Mouse (Mus musculus) stomach, embryonic 15.5 days (tissue): ENCODE results near the gene Lrtm2. TPM values are rescaled to one million over a fixed set of nuclear protein-coding genes. Genes with fewer than 3 reads are reported as not detected.

ENCODE experiments used
- ATAC-seq: fragments of 200-750 bp; cut with Nextera tagmentation; 2 replicates; pipeline ENCODE4 v1.8.0; 2017; ENCODE audit warnings: low read depth, moderate number of reproducible peaks, moderate TSS enrichment; ENCODE audit not compliant: insufficient read depth, low FRiP score
- H3K27ac ChIP-seq: fragments of 300-500 bp; sonication (generic); 2 replicates; pipeline ENCODE4 v1.5.1; 2015; ENCODE audit warnings: mild to moderate bottlenecking, inconsistent platforms
- H3K27me3 ChIP-seq: fragments of 300-500 bp; sonication (generic); replicated peaks from 2 replicates; pipeline ENCODE4 v1.6.1; 2015; ENCODE audit warnings: inconsistent platforms
- H3K36me3 ChIP-seq: fragments of 300-500 bp; sonication (generic); 2 replicates; pipeline ENCODE4 v1.6.1; 2015; ENCODE audit warnings: inconsistent platforms
- H3K4me1 ChIP-seq: fragments of 300-500 bp; sonication (generic); 2 replicates; pipeline ENCODE4 v1.6.1; 2015; ENCODE audit warnings: inconsistent platforms
- H3K4me2 ChIP-seq: fragments of 300-500 bp; sonication (generic); 2 replicates; pipeline ENCODE4 v1.6.1; 2015; ENCODE audit warnings: mild to moderate bottlenecking, inconsistent platforms
- H3K4me3 ChIP-seq: fragments of 300-500 bp; sonication (generic); replicated peaks from 2 replicates; pipeline ENCODE4 v1.5.1; 2015; ENCODE audit warnings: inconsistent platforms
- H3K9ac ChIP-seq: fragments of 300-500 bp; sonication (generic); 2 replicates; pipeline ENCODE4 v1.6.1; 2015; ENCODE audit warnings: inconsistent platforms
- H3K9me3 ChIP-seq: fragments of 300-500 bp; sonication (generic); 2 replicates; pipeline ENCODE4 v1.6.1; 2016; ENCODE audit warnings: inconsistent platforms
- WGBS: fragments of 180-500 bp; shearing (Covaris S2); methylation state at CpG from one replicate; pipeline ENCODE4 v1.1.7; 2015; 5-methylcytosine and 5-hydroxymethylcytosine counted together
- polyA plus RNA-seq: library from polyadenylated mRNA; unstranded; fragments of >200 nt; fragmentation: Nextera tagmentation; extraction: Ambion mirVana; gene quantifications from 2 replicates; pipeline ENCODE4 v1.2.1, GENCODE M21; 2015

The Lrtm2 gene
- polyA plus RNA-seq, 1 experiment from 2014 or later: 0.36 TPM

DNA sequence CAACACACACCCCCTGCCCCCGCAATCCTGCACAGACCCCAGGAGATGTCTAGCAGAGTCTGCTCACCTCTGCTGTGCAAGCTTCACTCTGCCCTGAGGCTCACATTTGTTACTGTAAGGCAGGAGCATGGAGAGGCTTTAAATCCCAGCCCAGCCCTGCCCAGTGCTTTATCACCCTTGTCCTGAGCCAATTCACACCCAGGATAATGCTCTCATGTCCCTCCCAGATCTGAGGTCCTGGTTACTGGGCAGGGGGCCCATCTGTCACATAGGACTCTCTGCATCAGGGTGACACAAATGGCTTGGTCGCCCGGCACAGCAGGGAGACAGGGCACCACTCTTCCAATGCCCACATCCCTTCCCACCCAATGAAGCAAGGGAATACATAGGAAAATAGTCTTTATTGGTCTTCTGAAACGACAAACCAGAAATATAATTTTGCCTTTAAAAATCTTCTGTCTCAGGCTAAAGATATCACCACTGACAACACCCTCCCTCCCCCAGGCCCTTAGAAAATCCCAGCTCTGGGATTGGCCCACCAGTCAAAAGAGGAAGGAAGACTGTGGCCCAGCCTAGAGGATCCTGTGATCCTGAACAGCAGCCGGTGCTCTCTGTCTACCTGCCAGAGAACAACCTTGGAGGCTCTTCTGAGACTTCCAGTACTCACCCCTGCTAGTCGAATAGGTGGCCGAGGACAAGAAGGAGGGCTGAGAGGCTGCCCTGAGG is 15.7 kb downstream of the Lrtm2 start:
- Histone ChIP-seq H3K36me3 (no peaks in the 10 kb centered on the region), H3K27ac (no peak overlapping the region), H3K4me2 (no peak overlapping the region), H3K27me3 (no peaks in the 10 kb centered on the region), H3K9me3 (no peaks in the 10 kb centered on the region), H3K4me3 (no peak overlapping the region), H3K4me1 (no peaks in the 10 kb centered on the region), H3K9ac (no peak overlapping the region)
- no peak for ATAC-seq
- 41% methylated on average over 7 of the region's 7 CpGs for WGBS

DNA sequence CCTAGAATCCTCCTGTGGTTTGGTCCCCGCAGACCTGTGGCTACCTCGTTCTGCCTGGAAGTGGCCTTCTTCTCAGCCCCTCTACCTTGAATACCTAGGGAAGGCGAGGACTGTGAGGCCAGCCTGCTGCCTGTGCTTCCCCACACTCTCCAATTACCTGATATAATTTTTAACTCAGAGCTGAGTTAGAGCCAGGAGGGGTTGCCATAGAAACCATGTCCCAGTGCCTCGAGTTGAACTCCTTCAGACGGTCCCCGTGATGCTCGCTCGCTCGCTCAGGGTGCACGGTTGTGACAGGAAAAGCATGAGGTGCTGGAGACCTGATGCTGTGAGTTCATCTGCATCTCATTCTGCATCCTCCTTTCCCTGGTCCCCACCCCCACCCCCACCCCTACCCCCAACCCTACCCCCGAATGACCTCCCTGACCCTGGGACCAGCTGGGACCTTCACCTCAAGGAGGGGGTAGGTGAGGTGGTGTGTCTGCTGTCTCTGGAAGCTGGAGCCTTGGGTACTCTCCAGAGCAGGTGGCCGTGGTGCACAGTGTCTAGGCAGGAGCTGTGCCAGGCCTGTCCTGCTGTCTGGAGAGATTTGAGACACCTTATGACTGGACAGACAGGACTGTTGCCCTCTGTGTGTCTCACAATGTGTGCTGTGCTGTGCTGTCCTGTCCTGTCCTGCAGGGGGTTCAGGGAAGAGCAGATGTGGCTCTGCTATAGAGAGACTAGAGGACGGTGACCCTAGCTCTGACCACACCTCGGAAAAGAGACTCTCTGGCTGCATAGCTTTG is 16.8 kb downstream of the Lrtm2 start:
- Histone ChIP-seq H3K36me3 (no peaks in the 10 kb centered on the region), H3K4me3 (no peak overlapping the region), H3K27ac (no peak overlapping the region), H3K4me1 (no peaks in the 10 kb centered on the region), H3K27me3 (no peaks in the 10 kb centered on the region), H3K9ac (no peak overlapping the region), H3K4me2 (no peak overlapping the region), H3K9me3 (no peaks in the 10 kb centered on the region)
- no peak for ATAC-seq
- 45% methylated on average over 14 of the region's 14 CpGs for WGBS

DNA sequence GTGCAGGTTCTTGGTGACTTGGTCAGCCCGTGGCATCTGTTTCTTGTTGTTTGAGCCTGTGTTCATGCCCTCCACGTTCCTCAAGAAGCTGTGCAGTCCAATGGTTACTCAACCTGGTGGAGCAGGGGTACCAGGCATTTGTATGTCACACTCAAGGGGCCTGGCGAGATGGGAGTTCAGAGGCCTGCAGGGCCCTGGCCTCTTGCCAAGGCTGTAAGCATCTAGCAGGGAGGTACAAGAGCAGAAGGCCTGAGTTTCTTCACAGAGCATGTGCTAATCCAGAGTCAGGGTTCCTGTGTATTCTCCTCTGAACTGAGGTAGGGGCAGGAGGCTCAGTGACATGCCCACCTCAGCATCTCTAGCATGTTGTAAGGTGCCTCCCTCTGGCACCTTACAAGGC is 17.5 kb downstream of the Lrtm2 start:
- no peak overlapping the region for H3K4me2 ChIP-seq
- 59% methylated on average over 3 of the region's 3 CpGs for WGBS

DNA sequence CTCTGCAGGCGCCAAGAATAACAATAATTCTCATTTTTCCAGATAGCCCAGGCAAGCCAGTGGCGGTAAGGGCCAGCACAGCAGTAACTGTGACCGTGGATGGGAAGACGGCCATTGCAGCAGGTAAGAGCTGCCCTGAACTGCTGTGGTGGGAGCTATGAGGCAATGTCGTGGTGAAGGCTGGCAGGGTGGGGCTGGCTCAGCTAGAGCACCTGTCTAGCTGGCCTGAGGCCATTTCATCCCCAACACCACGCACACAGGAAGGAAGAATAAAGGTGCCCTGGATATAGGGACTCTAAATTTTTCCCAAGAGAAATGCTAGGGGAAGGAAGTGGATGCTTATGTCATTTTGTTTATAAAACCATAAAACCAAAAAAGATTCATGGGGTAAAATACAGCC is 18.2 kb downstream of the Lrtm2 start:
- Histone ChIP-seq H3K9ac (no peak overlapping the region), H3K9me3 (no peaks in the 10 kb centered on the region)
- no peak for ATAC-seq

More for the DNA sequence above, 17.5 kb downstream of the Lrtm2 start:
- Histone ChIP-seq H3K27me3 (no peaks in the 10 kb centered on the region), H3K4me1 (no peaks in the 10 kb centered on the region), H3K9me3 (no peaks in the 10 kb centered on the region), H3K36me3 (no peaks in the 10 kb centered on the region), H3K27ac (no peak overlapping the region), H3K9ac (no peak overlapping the region), H3K4me3 (no peak overlapping the region)
- no peak for ATAC-seq

DNA sequence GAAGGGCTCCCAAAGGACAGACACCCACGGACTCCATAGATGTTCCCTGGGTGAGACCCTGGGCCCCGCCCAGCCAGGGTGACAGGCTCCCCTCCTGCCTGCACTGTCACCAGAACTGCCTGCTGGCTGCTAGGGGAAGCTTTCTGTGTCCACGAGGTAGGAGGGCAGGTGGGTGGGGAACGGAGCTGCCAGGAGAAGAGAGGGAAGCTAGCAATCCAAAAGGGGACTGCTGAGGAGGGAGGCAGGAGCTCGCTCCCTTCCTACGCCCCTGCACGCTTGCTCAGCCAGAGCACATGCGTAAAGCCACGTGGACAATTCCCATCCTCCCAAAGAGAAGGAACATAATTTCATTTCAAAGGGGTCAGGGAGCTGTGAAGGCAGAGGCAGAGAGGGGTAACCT is 20.4 kb downstream of the Lrtm2 start:
- Histone ChIP-seq H3K4me3 (no peak overlapping the region), H3K27me3 (no peaks in the 10 kb centered on the region), H3K4me2 (no peak overlapping the region), H3K4me1 (no peaks in the 10 kb centered on the region), H3K9me3 (no peaks in the 10 kb centered on the region), H3K27ac (no peak overlapping the region), H3K36me3 (no peaks in the 10 kb centered on the region), H3K9ac (no peak overlapping the region)
- 52% methylated on average over 9 of the region's 9 CpGs for WGBS
- ATAC-seq: no peak

More for the DNA sequence above, 18.2 kb downstream of the Lrtm2 start:
- no peaks in the 10 kb centered on the region for H3K27me3 ChIP-seq
- no peaks in the 10 kb centered on the region for H3K4me1 ChIP-seq
- no peak overlapping the region for H3K4me3 ChIP-seq
- no peak overlapping the region for H3K27ac ChIP-seq
- H3K4me2 ChIP-seq: no peak overlapping the region
- WGBS: 77% methylated on average over 6 of the region's 6 CpGs
- H3K36me3 ChIP-seq: no peaks in the 10 kb centered on the region

DNA sequence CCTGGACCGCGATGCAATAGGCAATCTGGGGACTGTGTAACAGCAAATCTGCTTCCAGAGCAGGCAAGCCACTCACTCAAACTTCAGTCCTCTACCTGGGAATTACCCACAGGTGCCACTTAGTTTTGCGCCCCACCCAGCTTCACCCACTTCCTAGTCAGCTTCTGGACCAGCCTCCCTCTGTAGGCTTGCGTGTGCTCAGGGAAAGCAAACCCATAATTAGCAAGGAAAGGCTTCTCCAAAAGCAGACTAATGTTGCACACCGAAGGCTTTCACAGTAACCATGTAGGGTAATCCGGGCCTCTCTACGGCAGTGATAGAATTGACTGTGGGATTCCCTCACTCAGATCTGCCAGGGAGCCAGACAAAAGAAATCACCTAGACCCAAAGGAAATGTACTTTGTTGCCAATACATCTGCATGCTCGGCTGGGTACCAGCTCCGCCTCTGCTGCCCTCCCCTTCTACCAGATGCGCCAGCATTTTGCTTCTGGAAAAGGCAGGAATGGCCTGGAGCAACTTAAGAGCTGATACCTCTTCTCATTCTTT is 22.6 kb downstream of the Lrtm2 start:
- no peaks in the 10 kb centered on the region for H3K4me1 ChIP-seq
- H3K36me3 ChIP-seq: no peaks in the 10 kb centered on the region
- no peak overlapping the region for H3K9ac ChIP-seq
- H3K4me2 ChIP-seq: no peak overlapping the region
- no peaks in the 10 kb centered on the region for H3K9me3 ChIP-seq
- 64% methylated on average over 10 of the region's 10 CpGs for WGBS
- H3K27me3 ChIP-seq: no peaks in the 10 kb centered on the region
- no peak for ATAC-seq
- H3K4me3 ChIP-seq: no peak overlapping the region
- no peak overlapping the region for H3K27ac ChIP-seq

DNA sequence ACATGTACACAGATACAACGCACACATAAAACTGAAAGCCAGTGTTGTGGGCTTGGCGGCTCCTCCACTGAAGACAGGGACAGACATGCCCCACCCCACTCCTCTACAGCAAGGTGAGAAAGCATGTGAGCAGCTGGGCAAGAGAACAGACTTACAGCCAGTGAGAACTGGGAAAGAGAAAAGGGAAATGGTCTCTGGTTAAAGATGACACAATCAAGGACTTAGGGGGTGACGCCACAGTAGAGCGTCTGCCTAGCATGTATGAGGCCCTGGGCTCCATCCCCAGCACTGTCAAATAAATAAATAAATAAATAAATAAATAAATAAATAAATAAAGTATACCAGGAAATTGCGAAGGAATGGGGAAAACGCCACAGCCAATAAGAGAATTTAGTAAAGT is 27.2 kb downstream of the Lrtm2 start:
- WGBS: 85% methylated on average over 6 of the region's 6 CpGs
- H3K4me3 ChIP-seq: no peak overlapping the region
- H3K4me1 ChIP-seq: no peaks in the 10 kb centered on the region
- no peak overlapping the region for H3K4me2 ChIP-seq
- H3K36me3 ChIP-seq: no peaks in the 10 kb centered on the region
- no peaks in the 10 kb centered on the region for H3K27me3 ChIP-seq
- no peak for ATAC-seq
- H3K9me3 ChIP-seq: no peaks in the 10 kb centered on the region
- H3K27ac ChIP-seq: no peak overlapping the region
- H3K9ac ChIP-seq: no peak overlapping the region

DNA sequence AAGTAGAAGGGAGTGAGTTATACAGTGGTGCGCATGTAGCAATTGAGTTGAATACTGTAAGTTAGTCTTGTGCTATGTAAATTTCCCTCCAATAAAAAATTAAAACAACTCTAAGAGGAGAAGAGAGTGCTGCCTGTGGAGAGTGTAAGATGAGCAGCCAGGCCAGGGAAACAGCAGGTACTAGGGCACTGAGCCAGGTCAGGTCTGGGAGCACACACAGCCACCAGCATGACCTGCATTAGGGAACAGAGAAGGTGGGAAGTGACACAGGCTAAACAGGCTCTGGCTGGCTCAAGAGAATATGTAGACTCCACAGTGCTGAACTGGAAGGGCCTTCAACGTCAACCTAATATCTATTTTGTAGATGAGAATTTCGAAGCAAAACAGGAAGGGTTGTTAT is 29.3 kb downstream of the Lrtm2 start:
- WGBS: 84% methylated on average over 3 of the region's 3 CpGs
- no peak for ATAC-seq

DNA sequence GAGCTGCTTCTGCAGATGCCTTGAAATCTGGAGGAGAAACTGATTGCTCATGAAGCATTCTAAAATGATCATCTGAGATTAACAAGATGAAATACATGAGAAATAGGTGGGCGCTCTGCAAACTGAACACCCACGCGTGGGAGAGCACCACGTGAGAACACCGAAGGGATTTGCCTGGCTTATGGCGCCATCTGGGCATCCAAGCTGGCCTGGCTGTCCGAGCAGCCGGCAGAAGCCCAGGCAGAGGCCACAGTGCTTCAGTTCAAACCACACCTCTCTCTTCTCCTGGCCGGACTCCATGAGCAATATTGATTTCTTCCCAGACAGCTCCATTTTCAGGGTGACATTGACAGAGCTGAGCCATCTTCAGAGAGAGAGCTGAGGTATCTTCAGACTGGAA is 49.8 kb downstream of the Lrtm2 start:
- no peak overlapping the region for H3K27ac ChIP-seq
- H3K36me3 ChIP-seq: no peaks in the 10 kb centered on the region
- H3K4me1 ChIP-seq: no peaks in the 10 kb centered on the region
- H3K9ac ChIP-seq: no peak overlapping the region
- H3K4me2 ChIP-seq: no peak overlapping the region
- WGBS: 66% methylated on average over 9 of the region's 9 CpGs
- H3K27me3 ChIP-seq: no peaks in the 10 kb centered on the region
- ATAC-seq: no peak
- H3K9me3 ChIP-seq: no peaks in the 10 kb centered on the region
- no peak overlapping the region for H3K4me3 ChIP-seq

More for the DNA sequence above, 29.3 kb downstream of the Lrtm2 start:
- Histone ChIP-seq H3K4me2 (no peak overlapping the region), H3K4me3 (no peak overlapping the region), H3K9me3 (no peaks in the 10 kb centered on the region), H3K27me3 (no peaks in the 10 kb centered on the region), H3K9ac (no peak overlapping the region), H3K36me3 (no peaks in the 10 kb centered on the region), H3K4me1 (no peaks in the 10 kb centered on the region), H3K27ac (no peak overlapping the region)

DNA sequence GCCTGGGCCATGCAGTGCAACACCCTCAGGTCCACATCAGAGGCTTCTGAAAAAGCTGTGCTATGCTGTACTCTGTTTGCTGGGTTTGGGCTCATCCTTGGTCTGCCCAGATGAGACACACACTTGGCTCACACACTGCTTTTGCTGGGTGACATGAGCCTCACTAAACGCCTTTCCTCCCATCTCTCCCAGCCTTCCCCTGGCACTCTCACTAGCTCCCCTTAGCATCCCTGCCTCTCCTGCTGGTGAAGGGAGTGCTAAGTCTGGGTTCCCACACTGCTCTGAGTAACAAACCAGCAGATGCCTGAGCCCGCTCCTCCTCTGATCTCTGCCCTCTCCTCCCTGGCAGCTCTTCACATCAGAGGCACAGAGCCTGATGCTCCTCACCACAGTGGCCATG is 53.9 kb downstream of the Lrtm2 start:
- Histone ChIP-seq H3K36me3 (no peaks in the 10 kb centered on the region), H3K27me3 (no peaks in the 10 kb centered on the region), H3K9ac (no peak overlapping the region), H3K27ac (no peak overlapping the region), H3K4me3 (no peak overlapping the region), H3K4me1 (no peaks in the 10 kb centered on the region), H3K4me2 (no peak overlapping the region), H3K9me3 (no peaks in the 10 kb centered on the region)
- no peak for ATAC-seq
- WGBS: 86% methylated on average over 2 of the region's 2 CpGs
